Mouse (Mus musculus) adrenal gland, adult (tissue): ENCODE measurements around the gene Mark3.
"Not testable (repeated sequence)": the region's sequence is repeated elsewhere in the genome, so short reads cannot be mapped to it uniquely, and the experiment has no call there.

ENCODE experiments used
- DNase-seq, 2 experiments: peaks; one replicate each; pipeline ENCODE4 v3.0.0; 2022 to 2023; ENCODE audit warnings: low spot score in 1 of 2; ENCODE audit not compliant: inconsistent age in 2 of 2

Mark3 gene

DNA sequence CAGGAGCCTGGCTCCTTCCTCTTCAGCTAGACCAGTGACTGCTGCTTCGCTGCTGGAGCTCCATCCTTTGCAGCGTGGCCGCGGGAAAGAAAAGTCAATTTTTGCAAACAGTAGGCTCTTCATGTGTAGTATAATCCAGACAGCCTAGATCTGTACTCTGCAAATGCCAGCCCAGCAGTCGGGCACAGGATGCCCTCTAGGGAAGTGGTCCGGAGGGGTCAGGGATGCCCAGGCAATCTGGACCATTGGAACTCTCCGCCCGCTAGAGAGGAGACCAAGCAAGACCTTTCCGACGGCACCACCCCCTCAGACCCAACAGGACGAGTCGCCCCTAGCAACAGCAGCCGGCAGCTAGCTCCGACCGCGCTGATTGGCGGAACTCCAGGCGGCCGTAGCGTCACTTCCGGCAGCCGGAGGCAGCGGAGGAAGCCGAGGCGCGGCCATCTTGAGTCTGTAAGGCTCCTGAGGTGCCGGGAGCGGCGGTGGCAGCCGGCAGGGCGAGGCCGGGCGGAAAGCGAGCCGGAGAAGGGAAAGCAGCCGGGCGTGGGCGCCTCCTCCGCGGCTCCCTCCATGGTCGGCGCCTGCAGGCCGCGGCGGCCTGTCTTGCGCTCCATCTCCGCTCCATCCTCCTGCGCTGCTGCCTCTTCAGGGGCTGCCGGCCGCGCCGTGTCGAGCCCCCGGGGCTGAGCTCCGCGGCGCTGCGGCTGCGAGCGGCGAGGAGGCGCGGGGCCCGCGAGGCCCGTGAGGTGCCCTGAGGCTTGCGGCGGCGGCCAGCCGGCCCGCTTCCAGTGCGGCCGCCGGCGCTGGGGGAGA is at the start of gene Mark3:
Mark3 (plus strand) TSS at position 450 of the 813 bp plus-strand sequence.
- DNase-seq: peak; percentile 98 to 99

DNA sequence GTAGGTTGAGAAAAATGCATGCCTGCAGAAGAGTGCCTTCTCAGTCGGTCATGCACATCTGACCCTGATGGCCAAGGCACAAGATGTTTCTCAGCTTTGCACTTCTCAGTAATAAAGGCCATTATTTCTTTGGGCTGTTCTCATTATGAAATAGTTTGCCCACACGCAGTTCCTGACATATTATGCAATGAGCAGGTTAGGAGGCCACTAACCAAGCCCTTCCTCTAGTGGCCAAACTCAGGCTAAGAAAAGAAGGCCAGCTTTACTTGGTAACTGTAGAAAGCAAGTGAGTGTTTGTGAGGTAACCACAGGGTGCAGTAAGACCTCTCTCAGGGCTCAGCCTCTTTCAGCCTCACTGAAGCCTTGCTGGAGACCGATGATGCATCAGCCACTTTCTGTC is 49.4 kb upstream of the Mark3 start:
- peak in 1 of 2 experiments; percentile 78 for DNase-seq

DNA sequence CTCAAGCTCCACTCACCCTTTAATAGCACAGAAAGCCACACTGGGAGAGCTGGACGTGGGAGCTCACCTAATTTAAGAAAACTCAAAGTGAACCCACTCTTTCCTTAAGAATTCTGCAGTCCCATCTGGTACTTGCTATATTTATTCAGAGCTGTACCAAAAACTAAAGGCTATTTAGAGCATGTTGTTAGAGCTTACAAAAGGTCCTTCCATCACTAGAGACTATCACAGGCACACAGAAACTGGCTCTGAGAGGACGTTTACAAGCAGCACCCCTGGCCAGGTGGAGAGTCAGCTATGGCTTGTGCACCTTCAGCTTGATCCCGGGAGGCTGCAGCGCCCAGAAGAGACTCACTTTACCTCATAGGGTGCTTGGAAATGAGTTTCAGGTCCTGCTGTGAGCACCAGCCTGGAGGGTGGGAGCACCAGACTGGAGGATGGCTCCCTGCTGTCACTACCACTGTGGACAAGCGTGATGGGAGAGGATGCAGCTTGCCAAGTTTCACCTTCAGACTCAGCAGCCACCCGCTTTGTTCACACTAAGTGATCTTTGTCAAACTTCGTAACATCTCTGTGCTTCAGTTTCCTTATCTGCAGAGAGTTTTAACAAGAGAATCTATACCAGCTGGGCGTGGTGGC is 46.6 kb upstream of the Mark3 start:
- no peak for DNase-seq

DNA sequence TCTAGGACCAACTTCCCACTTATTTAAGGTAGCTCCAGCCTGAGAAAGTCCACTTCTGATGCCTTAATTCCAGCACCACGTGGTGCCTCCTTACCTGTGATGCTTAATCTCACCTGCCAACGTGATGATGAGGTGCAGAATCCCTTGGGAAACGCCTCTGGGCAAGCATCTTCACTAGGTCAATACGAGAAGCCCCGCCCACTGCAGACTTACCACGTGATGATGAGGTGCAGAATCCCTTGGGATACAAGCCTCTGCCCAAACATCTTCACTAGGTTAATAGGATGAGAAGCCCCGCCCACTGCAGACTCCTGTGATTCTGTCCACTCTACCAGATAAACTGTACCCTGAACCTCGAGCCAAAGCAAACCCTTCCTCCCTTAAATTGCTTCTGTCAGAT is 45.1 kb upstream of the Mark3 start:
- no peak for DNase-seq

DNA sequence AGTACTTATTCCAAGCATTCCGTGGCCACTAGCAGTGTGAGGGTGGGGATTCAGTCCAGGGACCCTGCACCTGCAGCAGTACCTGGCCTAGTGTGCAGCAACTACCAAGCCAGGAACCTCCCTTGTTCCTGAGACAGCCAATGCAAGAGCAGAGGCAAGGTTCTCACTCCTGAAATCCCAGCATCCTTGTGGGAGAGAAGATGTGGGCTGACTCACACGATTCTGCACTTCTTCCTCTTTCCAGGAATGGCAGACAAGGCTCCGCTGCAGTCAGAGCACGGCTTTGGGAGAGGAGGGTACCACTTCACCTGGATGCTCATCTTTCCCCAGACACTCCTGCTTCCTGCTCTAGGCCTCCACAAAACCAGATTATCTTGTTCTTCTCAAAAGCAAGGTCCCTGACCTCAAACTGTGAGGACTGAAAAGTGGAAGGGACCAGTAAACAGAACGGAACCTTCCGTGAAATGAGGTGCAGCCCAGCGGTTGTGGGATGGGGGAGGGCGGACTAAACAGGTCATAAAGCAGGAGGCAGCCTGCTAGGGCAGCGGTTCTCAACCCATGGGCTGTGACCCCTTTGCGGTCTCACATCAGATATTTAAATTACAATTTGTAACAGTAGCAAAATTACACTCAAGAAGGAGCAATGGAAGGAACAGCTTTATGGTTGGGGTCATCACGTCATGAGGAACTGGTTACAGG is 41.1 kb upstream of the Mark3 start:
- no peak for DNase-seq

DNA sequence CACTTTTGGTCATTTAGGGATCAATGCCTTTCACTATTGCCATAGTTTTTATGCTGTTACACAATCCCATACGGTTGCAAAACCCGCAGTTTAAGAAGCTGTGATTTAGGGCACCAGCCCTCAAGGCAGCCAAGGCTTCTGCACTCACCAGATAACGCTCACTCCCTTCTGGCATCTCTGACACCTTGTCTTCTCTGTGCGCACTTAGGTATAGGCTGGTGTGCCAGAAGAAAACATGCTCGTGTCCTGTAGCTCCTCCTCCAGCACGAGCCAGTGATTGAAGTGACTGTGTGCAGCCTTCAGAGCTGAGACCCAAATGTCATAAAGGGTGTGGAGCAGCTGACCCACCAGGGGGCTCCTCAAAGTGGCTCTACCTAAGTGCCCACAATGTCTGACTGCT is 39.0 kb upstream of the Mark3 start:
- DNase-seq: peak in 1 of 2 experiments; percentile 87

DNA sequence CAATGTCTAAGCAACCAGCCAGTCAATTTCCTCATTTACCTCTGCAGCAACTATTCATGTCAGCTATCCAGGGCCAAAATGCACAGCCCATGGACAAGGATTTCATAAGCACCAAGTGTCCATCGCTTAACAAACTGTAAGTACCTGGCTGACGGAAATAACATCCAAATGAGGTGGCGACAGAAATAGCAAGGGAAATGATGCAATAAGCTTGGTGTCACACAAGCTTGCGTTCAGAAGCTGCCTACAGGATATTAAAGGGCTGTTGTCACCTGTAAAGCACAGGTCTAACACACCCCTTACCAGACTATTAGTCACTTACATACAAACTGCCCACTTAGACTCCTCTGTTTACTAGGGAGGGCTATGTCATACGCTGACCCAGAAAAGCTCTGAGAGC is 38.6 kb upstream of the Mark3 start:
- DNase-seq: peak in 1 of 2 experiments; percentile 68

DNA sequence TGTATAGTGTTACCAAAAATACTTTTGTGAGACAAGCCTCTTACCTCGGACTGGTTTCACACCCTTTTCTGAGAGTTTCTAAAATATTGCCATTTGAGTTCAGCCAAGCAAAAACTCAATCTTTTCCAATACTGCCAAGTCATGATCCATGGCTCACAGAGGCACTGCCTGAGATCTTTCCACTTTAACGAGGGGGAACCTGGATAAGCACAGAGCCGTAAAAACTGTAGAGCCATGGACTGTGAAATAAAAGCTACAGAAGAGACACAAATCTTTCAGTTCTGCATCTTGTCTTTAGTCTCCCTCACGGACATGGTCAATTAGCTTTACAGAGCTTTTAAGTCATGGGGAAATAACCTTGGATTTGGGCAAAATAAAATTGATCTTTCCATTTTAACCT is 37.6 kb upstream of the Mark3 start:
- peak in 1 of 2 experiments; percentile 78 for DNase-seq

DNA sequence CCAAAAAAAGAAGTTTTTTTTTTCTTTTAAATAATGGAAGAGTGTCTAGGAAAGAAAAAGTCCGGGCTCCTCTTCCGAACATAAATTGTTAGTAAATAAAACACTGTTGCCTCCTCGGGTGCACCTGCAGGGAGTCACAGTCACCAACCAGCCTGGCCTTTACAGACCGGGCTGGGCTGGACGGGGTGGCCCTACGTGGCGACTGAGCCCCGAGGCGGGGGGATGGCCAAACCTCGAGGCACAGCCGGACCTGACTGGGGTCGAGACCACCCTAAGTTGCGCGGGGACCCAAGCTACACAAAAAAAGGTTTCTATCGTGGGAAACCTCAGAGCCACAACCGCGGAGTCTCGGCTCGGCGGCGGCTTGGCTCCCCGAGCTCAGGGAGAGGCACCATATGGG is 37.0 kb upstream of the Mark3 start:
- DNase-seq: no peak

DNA sequence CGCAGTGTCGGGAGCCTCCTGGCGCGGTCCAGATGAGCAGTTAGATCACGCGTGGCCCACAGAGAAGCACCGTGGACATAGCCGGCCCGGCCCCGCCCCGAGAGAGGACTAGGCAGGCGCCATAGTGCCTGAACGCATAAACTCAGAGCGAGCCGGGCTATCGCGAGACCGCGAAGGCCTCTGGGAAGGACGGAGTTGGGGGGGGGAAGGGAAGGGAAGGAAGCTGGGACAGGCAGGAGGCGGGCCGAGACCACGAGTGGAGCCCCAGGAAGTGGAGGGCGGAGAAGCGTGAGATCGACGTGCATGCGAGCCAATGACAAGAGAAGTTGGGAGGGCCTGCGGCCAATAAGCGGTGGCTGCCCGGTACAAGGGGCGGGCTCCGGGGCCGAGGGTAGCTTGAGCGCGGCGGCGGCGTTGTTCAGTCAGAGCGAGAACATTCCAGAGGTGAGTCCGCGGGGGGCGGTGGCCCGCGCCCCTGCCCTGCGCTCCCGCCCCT is 36.5 kb upstream of the Mark3 start, which contains the start of gene Eif5:
Eif5 (plus strand) TSS at position 221 of the 496 bp plus-strand sequence.
- peak; percentile 99 to 100 for DNase-seq

DNA sequence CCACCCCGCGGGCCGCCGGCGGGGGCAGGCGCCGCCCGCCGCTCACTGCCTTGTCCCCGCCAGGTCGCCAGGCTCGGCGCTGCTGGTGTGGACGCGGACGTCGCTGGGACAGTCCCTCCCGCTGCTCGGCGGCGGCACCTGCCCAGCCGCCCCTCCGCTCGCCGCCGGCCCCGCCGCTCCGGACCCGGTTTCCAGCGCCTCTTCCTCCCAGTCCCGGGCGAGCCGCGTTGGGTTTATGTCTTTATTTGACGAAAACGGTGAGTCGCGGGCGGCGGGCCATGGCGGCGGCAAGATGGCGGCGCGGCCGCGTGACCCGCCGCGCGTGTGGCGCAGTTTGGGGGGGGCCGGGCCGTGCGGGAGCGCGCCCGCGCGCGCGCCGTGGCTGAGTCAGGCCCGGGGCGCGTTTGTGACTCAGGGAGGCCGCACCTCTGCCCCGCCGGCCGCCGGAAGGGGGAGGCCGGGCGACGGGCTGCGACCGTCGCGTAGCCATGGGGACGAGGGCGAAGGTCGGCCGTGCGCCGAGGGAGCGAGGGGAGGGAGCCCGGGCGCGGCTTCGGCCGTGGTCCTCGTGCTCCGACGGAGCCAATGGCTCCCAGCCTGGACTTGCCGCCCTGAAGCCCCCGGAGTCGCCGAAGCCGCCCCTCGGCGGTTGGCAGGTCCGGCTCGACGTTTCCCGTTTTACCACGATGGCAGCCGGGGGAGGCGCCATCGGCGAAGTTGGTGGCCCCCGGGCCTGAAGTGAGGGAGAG is 35.9 kb upstream of the Mark3 start:
- peak; percentile 92 to 95 for DNase-seq

DNA sequence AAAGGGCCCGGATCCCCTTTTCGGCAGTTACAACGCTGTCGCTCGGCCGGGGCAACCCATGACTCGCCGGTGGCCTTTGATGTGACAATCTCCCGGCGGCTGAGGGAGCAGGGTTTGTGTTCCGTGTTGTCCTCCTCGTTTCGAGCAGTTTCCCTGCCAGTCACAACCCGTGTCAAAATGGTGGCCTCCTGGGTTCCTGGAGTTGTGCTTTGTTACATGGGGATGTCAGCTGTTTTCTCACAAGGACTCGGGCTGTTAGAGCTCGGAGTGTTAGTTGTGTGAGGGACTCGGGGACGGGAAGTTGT is 35.3 kb upstream of the Mark3 start:
- no peak for DNase-seq

DNA sequence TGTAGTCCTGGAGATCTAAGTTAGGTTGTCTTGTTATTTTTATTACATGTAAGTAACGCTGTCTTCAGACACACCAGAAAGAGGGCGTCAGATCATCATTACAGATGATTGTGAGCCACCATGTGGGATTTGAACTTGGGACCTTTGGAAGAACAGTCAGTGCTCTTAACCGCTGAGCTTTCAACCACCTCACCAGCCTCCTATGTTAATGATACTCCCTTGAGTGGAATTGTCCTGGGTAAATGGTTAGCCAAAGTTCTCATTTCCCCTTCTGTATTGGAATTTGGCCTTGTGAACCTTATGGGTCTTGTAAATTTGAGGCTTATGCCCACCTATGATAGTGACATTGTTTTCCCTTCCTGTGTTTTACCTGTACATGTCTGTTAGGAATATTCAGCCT is 27.3 kb upstream of the Mark3 start:
- DNase-seq: no peak

DNA sequence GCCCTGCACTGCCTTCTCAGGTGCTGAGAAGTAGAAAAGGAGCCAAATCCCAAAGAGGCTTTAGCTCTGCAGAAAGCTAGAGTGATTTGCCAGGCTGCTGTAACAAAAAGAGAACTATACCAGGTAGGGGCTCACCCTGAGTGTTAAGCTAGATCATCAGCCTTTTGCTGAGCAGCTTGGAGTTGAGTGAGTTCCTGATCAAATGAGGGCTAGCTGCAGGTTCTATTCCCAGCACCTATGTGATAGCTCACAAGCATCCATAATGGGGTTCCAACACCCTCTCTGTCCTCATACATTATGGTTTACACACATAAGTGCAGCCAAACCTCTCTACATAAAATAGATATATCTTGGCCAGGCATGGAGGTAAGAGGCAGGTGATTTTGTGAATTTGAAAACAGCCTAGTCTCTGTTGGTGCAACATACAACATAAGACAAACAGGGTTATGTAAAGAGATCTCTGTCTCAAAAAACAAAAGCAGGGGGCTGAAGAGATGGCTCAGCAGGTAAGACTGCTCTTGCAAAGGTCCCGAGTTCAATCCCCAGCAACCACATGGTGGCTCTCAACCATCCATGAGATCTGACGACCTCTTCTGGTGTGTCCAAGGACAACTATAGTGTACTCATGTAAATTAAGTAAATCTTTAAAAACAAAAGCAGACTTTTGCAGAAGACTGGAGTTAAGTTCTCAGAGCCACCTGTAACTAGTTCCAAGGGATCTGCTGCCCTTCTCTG is 25.6 kb upstream of the Mark3 start:
- peak in 1 of 2 experiments; percentile 42 for DNase-seq

DNA sequence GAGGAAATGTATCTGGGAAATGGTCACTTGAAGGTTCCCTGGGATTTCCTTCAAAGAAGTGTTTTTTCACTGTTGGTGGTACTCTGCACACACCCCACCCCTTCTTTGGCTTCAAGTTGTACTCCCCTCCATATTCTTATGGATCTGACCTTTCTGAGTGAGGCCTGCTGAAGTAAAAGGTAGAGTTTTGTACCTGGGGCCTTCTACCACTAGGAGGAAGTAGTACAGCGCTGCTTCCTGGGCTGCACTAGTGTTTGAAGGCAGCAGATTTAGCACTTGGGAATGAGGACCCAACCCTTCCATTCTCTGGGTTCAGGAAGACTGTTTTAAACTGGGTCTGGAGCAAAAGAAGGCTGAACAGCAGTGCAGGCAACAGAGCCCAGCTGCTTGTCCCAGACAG is 23.6 kb upstream of the Mark3 start:
- DNase-seq: peak in 1 of 2 experiments; percentile 33

DNA sequence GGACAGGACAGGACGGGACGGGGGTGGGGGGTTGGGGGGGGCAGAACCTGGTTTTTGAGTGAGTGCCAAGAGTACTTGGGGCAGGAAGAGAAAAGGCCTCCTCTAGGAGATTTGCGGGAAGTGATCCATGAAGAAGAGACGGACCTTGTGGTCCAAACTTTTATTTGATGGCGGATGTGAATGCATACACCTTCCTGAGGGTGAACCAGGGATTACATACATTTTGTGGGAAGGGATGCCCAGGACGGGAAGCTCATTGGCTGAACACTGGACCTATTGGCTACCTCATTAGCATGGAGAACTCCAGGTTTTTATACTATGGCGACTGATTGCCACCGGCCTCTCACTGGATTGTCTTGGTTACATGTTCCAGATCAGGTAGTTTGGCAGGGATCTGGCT is 22.0 kb upstream of the Mark3 start:
- no peak for DNase-seq

DNA sequence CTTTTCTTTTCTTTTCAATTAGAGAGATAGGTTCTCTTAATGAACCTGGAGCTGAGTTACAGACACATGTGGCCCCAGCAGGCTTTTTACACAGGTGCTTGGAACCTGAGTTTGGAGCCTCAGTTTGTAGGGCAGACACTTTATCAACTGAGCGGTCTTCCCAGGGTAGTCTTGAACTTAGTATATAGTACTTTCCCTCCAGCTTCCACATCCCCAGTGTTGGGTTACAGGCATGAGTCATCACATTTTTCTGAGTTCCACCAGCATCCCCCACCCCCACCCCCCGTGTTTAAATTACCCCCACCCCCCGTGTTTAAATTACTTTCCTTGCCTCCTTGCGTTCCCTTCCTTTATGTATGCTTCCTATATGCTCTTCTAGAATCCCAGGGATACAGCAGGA is 19.0 kb upstream of the Mark3 start:
- DNase-seq: no peak

DNA sequence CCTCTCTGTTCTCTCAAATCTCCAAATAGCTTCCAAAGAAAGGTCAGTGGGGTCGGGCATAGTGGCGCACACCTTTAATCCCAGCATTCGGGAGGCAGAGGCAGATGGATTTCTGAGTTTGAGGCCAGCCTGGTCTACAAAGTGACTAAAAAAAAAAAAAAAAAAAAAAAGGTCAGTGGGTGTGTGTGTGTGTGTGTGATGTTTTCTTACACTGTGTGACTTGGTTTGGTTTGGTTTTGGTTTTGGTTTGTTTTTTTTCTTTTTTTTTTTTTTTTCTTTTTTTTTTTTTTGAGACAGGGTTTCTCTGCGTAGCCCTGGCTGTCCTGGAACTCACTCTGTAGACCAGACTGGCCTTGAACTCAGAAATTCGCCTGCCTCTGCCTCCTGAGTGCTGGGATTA is 18.4 kb upstream of the Mark3 start:
- not testable (repeated sequence) for DNase-seq

DNA sequence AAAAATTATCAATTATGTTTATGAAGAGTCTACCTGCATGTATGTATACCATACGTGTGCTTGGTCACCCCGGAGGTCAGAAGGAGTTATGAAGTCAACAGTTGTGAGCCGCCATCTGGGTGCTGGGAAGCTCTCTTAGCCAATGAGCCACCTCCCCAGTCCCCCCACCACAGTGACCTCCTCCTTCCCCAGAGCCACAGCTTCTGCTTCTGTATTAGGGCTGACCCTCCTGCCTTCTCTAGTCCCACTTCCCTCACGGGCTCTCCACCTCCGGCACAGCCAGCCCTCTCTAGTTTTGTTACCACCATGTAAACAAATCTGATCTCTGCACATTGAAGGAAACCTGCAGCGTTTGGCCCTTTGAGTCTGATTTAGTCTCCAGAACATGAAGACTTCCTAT is 16.8 kb upstream of the Mark3 start:
- DNase-seq: no peak

DNA sequence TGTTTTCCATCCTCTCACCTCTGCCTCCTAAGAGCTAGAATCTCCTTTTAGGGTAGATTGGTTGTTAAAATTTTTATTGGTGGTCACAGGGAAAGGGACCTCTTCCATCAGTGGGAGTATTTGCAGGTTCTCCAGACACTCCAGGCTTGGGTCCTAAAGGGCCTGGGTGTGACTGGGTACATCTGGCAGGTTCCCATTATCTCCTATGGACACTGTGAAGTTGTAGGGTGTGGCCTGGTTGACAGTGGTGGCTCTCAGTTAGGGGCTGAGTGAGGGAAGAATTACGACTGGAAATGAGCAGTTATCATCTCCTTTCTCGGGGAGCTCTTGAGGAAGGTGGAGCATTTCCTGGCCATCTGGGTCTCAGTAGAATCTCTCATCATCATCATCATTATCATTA is 15.7 kb upstream of the Mark3 start:
- DNase-seq: no peak
